Mouse (Mus musculus): ENCODE results near the gene Egf. TPM values are rescaled to one million over a fixed set of nuclear protein-coding genes. Genes with fewer than 3 reads are reported as not detected.

Gene Egf
- polyA plus RNA-seq, 1 experiment, result 0.77 TPM

DNA sequence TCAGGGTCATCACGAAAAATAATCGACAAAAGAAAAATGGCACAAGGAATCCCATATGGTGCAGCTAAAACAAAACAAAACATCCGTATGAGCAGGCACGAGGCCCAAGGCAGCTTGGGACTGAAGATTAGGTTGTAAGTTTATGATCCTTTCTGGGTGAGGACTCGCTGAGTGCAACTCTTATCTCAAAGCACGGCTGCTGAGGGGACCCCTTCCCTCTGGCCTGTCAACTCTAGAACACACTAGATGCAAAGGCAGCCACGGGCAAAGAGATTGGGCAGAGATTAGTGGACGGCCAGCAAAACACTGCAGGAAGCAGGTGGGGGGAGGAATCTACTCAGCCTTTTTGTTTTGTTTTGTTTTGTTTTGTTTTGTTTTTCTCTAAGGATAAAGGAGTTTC is 121.6 kb downstream of the Egf start:
- 62% methylated on average over 8 of the region's 8 CpGs for WGBS
- no peak for TF ChIP-seq POLR2A (IDR thresholded peaks at IDR 0.05; ENCODE audit: low read depth, low read length)
- TF ChIP-seq CTCF (IDR thresholded peaks at IDR 0.05; ENCODE audit: extremely low read depth, insufficient read length, insufficient replicate concordance, low read depth, low read length), result no peak

DNA sequence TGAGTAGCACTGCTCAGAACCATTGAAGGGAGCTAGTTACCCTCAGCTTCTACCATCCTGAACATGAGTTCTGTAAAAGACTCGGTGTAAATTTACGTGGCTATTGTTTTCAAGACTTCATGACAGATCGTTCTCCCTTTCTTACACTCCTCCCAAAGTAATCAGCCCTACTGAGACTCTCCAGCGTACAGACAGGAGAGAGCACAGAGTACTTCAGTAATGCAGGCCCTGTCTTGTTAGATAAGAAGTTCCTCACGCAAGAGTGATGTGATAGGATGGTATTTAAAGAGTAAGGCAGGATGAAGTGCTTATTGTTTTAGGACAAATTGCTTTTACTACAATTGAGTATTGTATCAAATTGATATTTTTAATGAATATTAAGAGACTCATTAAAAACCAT is 123.3 kb downstream of the Egf start:
- H3K27ac ChIP-seq (ENCODE audit: insufficient read depth, low read depth, low read length), result no peak overlapping the region
- TF ChIP-seq CTCF (IDR thresholded peaks at IDR 0.05; ENCODE audit: extremely low read depth, insufficient read length, insufficient replicate concordance, low read depth, low read length), result no peak
- TF ChIP-seq POLR2A (IDR thresholded peaks at IDR 0.05; ENCODE audit: low read depth, low read length), result no peak
- no peaks in the 10 kb centered on the region for H3K4me1 ChIP-seq (ENCODE audit: control insufficient read depth, insufficient read depth, insufficient read length, low read length)
- H3K36me3 ChIP-seq (ENCODE audit: control insufficient read depth, insufficient read depth, low read length), result peaks cover 34% of the 10 kb centered on the region
- 97% methylated on average over 5 of the region's 5 CpGs for WGBS
- no peaks in the 10 kb centered on the region for H3K27me3 ChIP-seq (ENCODE audit: control insufficient read depth, insufficient read depth, low read length)
- H3K4me3 ChIP-seq (ENCODE audit: low read depth, low read length), result no peak overlapping the region

More for the DNA sequence above, 121.6 kb downstream of the Egf start:
- Histone ChIP-seq H3K27me3 (ENCODE audit: control insufficient read depth, insufficient read depth, low read length) (no peaks in the 10 kb centered on the region), H3K4me3 (ENCODE audit: low read depth, low read length) (no peak overlapping the region), H3K36me3 (ENCODE audit: control insufficient read depth, insufficient read depth, low read length) (peaks cover 32% of the 10 kb centered on the region), H3K27ac (ENCODE audit: insufficient read depth, low read depth, low read length) (no peak overlapping the region), H3K4me1 (ENCODE audit: control insufficient read depth, insufficient read depth, insufficient read length, low read length) (no peaks in the 10 kb centered on the region)

DNA sequence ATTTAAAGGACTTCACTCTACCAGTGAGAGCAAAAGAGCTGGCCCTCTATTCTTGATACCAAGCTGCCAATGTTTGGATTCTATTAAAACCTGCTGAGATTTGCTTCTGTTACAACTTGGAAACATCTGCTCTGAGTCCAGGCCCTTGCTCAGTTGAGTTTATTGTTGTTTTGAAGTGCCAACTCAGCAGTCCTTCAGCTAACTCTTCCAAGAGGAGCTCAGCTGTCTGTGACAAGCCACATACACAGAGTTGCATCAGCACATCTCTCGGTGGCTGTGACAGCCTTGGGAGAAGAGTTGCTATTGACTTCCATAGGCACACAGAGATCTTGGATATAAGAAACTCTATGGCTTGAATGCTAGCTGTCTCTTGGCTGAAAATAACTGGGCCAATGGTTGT is 124.1 kb downstream of the Egf start:
- Histone ChIP-seq H3K27me3 (ENCODE audit: control insufficient read depth, insufficient read depth, low read length) (no peaks in the 10 kb centered on the region), H3K36me3 (ENCODE audit: control insufficient read depth, insufficient read depth, low read length) (peaks cover 32% of the 10 kb centered on the region), H3K4me3 (ENCODE audit: low read depth, low read length) (no peak overlapping the region), H3K4me1 (ENCODE audit: control insufficient read depth, insufficient read depth, insufficient read length, low read length) (no peaks in the 10 kb centered on the region), H3K27ac (ENCODE audit: insufficient read depth, low read depth, low read length) (no peak overlapping the region)
- no peak for TF ChIP-seq POLR2A (IDR thresholded peaks at IDR 0.05; ENCODE audit: low read depth, low read length)
- no peak for TF ChIP-seq CTCF (IDR thresholded peaks at IDR 0.05; ENCODE audit: extremely low read depth, insufficient read length, insufficient replicate concordance, low read depth, low read length)
- WGBS, result 80% methylated on average over 1 of the region's 1 CpGs

Other genes starting within 250 kb of the Egf start
- gene Elovl6, start 223.0 kb downstream of the Egf start, polyA plus RNA-seq (2012; rRNA removed), result 25.3 and 56.2 TPM in 2 replicates
- 0.20 TPM in 1 of 2 replicates, not detected in the other for gene Lrit3, start 48.7 kb upstream of the Egf start, polyA plus RNA-seq (2012; rRNA removed)
- not detected in 2 replicates for gene Rrh, start 67.3 kb upstream of the Egf start, polyA plus RNA-seq (2012; rRNA removed)
- gene Gar1, start 76.1 kb upstream of the Egf start, polyA plus RNA-seq (2012; rRNA removed), result 3.6 and 10.5 TPM in 2 replicates
- 1.3 and 5.2 TPM in 2 replicates for gene Cfi, start 80.6 kb upstream of the Egf start, polyA plus RNA-seq (2012; rRNA removed)
- 32.2 and 36.1 TPM in 2 replicates for gene Pla2g12a, start 123.3 kb upstream of the Egf start, polyA plus RNA-seq (2012; rRNA removed)
- 168 and 203 TPM in 2 replicates for gene Casp6, start 146.1 kb upstream of the Egf start, polyA plus RNA-seq (2012; rRNA removed)
- 0.96 and 1.7 TPM in 2 replicates for gene Mcub, start 214.9 kb upstream of the Egf start, polyA plus RNA-seq (2012; rRNA removed)